Mouse (Mus musculus): ENCODE measurements around the gene Bcar1. TPM values are rescaled to one million over a fixed set of nuclear protein-coding genes. Genes with fewer than 3 reads are reported as not detected.

The Bcar1 gene
- polyA plus RNA-seq (2015; fragmentation: Nextera tagmentation; extraction: Ambion mirVana) = 38.5 and 44.6 TPM in 2 replicates

GRCm38 (mm10) chr8:111743792-111744696, at the start of gene Bcar1:
Bcar1 (minus strand) TSS chr8:111743809.
- no peaks in the 10 kb centered on the region for H3K9me3 ChIP-seq (replicated peaks; ENCODE audit: control insufficient read depth, low read length)
- 9% methylated on average over 40 of the region's 40 CpGs for WGBS
- peak within 1 kb of the TSS; percentile 94 for H3K9ac ChIP-seq (ENCODE audit: low read length)
- peak; percentile 41 for ATAC-seq (ENCODE audit: insufficient read depth, low FRiP score)
- H3K27me3 ChIP-seq (ENCODE audit: control insufficient read depth, insufficient read depth, low read length) = no peaks in the 10 kb centered on the region
- H3K27ac ChIP-seq (ENCODE audit: low read length) = peak within 1 kb of the TSS; percentile 90
- peak within 1 kb of the TSS; percentile 87 for H3K4me3 ChIP-seq (replicated peaks; ENCODE audit: low read length)
- peak within 1 kb of the TSS; percentile 80 for H3K4me2 ChIP-seq (ENCODE audit: low read depth, low read length)
- peaks cover 66% of the 10 kb centered on the region for H3K4me1 ChIP-seq (ENCODE audit: control insufficient read depth, insufficient read depth, low read length)
- no peaks in the 10 kb centered on the region for H3K36me3 ChIP-seq (ENCODE audit: control insufficient read depth, insufficient read depth, low read length)

- Histone ChIP-seq H3K4me1 (ENCODE audit: control insufficient read depth, insufficient read depth, low read length) (peaks cover 16% of the 10 kb centered on the region), H3K9ac (ENCODE audit: low read length) (no peak overlapping the region), H3K27ac (ENCODE audit: low read length) (no peak overlapping the region), H3K27me3 (ENCODE audit: control insufficient read depth, insufficient read depth, low read length) (no peaks in the 10 kb centered on the region), H3K4me2 (ENCODE audit: low read depth, low read length) (no peak overlapping the region), H3K9me3 (replicated peaks; ENCODE audit: control insufficient read depth, low read length) (no peaks in the 10 kb centered on the region), H3K36me3 (ENCODE audit: control insufficient read depth, insufficient read depth, low read length) (no peaks in the 10 kb centered on the region), H3K4me3 (replicated peaks; ENCODE audit: low read length) (no peak overlapping the region)
- ATAC-seq (ENCODE audit: insufficient read depth, low FRiP score) = no peak
Observed at GRCm38 (mm10) chr8:111789639-111790038, 46.0 kb upstream of the Bcar1 start.

GRCm38 (mm10) chr8:111789200-111789599, 45.6 kb upstream of the Bcar1 start:
- Histone ChIP-seq H3K4me2 (ENCODE audit: low read depth, low read length) (no peak overlapping the region), H3K36me3 (ENCODE audit: control insufficient read depth, insufficient read depth, low read length) (no peaks in the 10 kb centered on the region)
- WGBS = 59% methylated on average over 4 of the region's 4 CpGs

GRCm38 (mm10) chr8:111788497-111788896, 44.9 kb upstream of the Bcar1 start:
- Histone ChIP-seq H3K9me3 (replicated peaks; ENCODE audit: control insufficient read depth, low read length) (no peaks in the 10 kb centered on the region), H3K4me1 (ENCODE audit: control insufficient read depth, insufficient read depth, low read length) (peaks cover 16% of the 10 kb centered on the region), H3K4me2 (ENCODE audit: low read depth, low read length) (no peak overlapping the region), H3K9ac (ENCODE audit: low read length) (no peak overlapping the region), H3K36me3 (ENCODE audit: control insufficient read depth, insufficient read depth, low read length) (no peaks in the 10 kb centered on the region), H3K27me3 (ENCODE audit: control insufficient read depth, insufficient read depth, low read length) (no peaks in the 10 kb centered on the region), H3K27ac (ENCODE audit: low read length) (no peak overlapping the region), H3K4me3 (replicated peaks; ENCODE audit: low read length) (no peak overlapping the region)
- WGBS = 64% methylated on average over 3 of the region's 3 CpGs
- ATAC-seq (ENCODE audit: insufficient read depth, low FRiP score) = no peak

More at GRCm38 (mm10) chr8:111789200-111789599, 45.6 kb upstream of the Bcar1 start:
- H3K9me3 ChIP-seq (replicated peaks; ENCODE audit: control insufficient read depth, low read length) = no peaks in the 10 kb centered on the region
- peaks cover 16% of the 10 kb centered on the region for H3K4me1 ChIP-seq (ENCODE audit: control insufficient read depth, insufficient read depth, low read length)
- no peak overlapping the region for H3K9ac ChIP-seq (ENCODE audit: low read length)
- H3K27ac ChIP-seq (ENCODE audit: low read length) = no peak overlapping the region
- ATAC-seq (ENCODE audit: insufficient read depth, low FRiP score) = no peak
- H3K4me3 ChIP-seq (replicated peaks; ENCODE audit: low read length) = no peak overlapping the region
- no peaks in the 10 kb centered on the region for H3K27me3 ChIP-seq (ENCODE audit: control insufficient read depth, insufficient read depth, low read length)

GRCm38 (mm10) chr8:111788085-111788484, 44.5 kb upstream of the Bcar1 start:
- H3K4me3 ChIP-seq (replicated peaks; ENCODE audit: low read length) = no peak overlapping the region
- ATAC-seq (ENCODE audit: insufficient read depth, low FRiP score) = no peak
- no peaks in the 10 kb centered on the region for H3K27me3 ChIP-seq (ENCODE audit: control insufficient read depth, insufficient read depth, low read length)
- H3K27ac ChIP-seq (ENCODE audit: low read length) = 0 out of 2 replicates have a peak overlapping the region, but pooled peaks have one; percentile 41
- no peaks in the 10 kb centered on the region for H3K36me3 ChIP-seq (ENCODE audit: control insufficient read depth, insufficient read depth, low read length)
- H3K9me3 ChIP-seq (replicated peaks; ENCODE audit: control insufficient read depth, low read length) = no peaks in the 10 kb centered on the region
- H3K9ac ChIP-seq (ENCODE audit: low read length) = 0 out of 2 replicates have a peak overlapping the region, but pooled peaks have one; percentile 27
- no peak overlapping the region for H3K4me2 ChIP-seq (ENCODE audit: low read depth, low read length)
- H3K4me1 ChIP-seq (ENCODE audit: control insufficient read depth, insufficient read depth, low read length) = peaks cover 15% of the 10 kb centered on the region
- WGBS = 71% methylated on average over 5 of the region's 5 CpGs

GRCm38 (mm10) chr8:111787683-111788082, 44.1 kb upstream of the Bcar1 start:
- H3K27me3 ChIP-seq (ENCODE audit: control insufficient read depth, insufficient read depth, low read length) = no peaks in the 10 kb centered on the region
- H3K4me2 ChIP-seq (ENCODE audit: low read depth, low read length) = no peak overlapping the region
- no peaks in the 10 kb centered on the region for H3K36me3 ChIP-seq (ENCODE audit: control insufficient read depth, insufficient read depth, low read length)
- no peaks in the 10 kb centered on the region for H3K9me3 ChIP-seq (replicated peaks; ENCODE audit: control insufficient read depth, low read length)
- 43% methylated on average over 4 of the region's 4 CpGs for WGBS
- ATAC-seq (ENCODE audit: insufficient read depth, low FRiP score) = no peak
- peaks cover 13% of the 10 kb centered on the region for H3K4me1 ChIP-seq (ENCODE audit: control insufficient read depth, insufficient read depth, low read length)
- H3K27ac ChIP-seq (ENCODE audit: low read length) = 0 out of 2 replicates have a peak overlapping the region, but pooled peaks have one; percentile 41
- H3K9ac ChIP-seq (ENCODE audit: low read length) = 0 out of 2 replicates have a peak overlapping the region, but pooled peaks have one; percentile 27
- H3K4me3 ChIP-seq (replicated peaks; ENCODE audit: low read length) = no peak overlapping the region

GRCm38 (mm10) chr8:111786701-111787588, 43.3 kb upstream of the Bcar1 start:
- Histone ChIP-seq H3K4me1 (ENCODE audit: control insufficient read depth, insufficient read depth, low read length) (peaks cover 13% of the 10 kb centered on the region), H3K36me3 (ENCODE audit: control insufficient read depth, insufficient read depth, low read length) (no peaks in the 10 kb centered on the region), H3K9me3 (replicated peaks; ENCODE audit: control insufficient read depth, low read length) (no peaks in the 10 kb centered on the region), H3K4me3 (replicated peaks; ENCODE audit: low read length) (no peak overlapping the region), H3K27ac (ENCODE audit: low read length) (0 out of 2 replicates have a peak overlapping the region, but pooled peaks have one; percentile 41), H3K27me3 (ENCODE audit: control insufficient read depth, insufficient read depth, low read length) (no peaks in the 10 kb centered on the region), H3K4me2 (ENCODE audit: low read depth, low read length) (no peak overlapping the region), H3K9ac (ENCODE audit: low read length) (no peak overlapping the region)
- ATAC-seq (ENCODE audit: insufficient read depth, low FRiP score) = no peak
- 71% methylated on average over 13 of the region's 13 CpGs for WGBS

GRCm38 (mm10) chr8:111786116-111786515, 42.5 kb upstream of the Bcar1 start:
- Histone ChIP-seq H3K27ac (ENCODE audit: low read length) (no peak overlapping the region), H3K36me3 (ENCODE audit: control insufficient read depth, insufficient read depth, low read length) (no peaks in the 10 kb centered on the region), H3K27me3 (ENCODE audit: control insufficient read depth, insufficient read depth, low read length) (no peaks in the 10 kb centered on the region), H3K9me3 (replicated peaks; ENCODE audit: control insufficient read depth, low read length) (no peaks in the 10 kb centered on the region), H3K9ac (ENCODE audit: low read length) (no peak overlapping the region), H3K4me3 (replicated peaks; ENCODE audit: low read length) (no peak overlapping the region), H3K4me2 (ENCODE audit: low read depth, low read length) (no peak overlapping the region), H3K4me1 (ENCODE audit: control insufficient read depth, insufficient read depth, low read length) (peaks cover 13% of the 10 kb centered on the region)
- ATAC-seq (ENCODE audit: insufficient read depth, low FRiP score) = no peak
- WGBS = 93% methylated on average over 2 of the region's 2 CpGs

All from stomach, embryonic 16.5 days (tissue).